Mouse (Mus musculus) liver, adult 2 months (tissue): Measurements from ENCODE around the gene Katnal1.

ENCODE experiments used
- CTCF ChIP-seq: fragments of 200-500 bp; IDR thresholded peaks from 2 replicates; pipeline ENCODE4 v1.5.1; 2011; ENCODE audit warnings: low read depth, low read length, control low read depth
- POLR2A ChIP-seq: fragments of 200-500 bp; IDR thresholded peaks from 2 replicates; pipeline ENCODE4 v1.6.1; 2011; ENCODE audit warnings: low read length, control low read depth; ENCODE audit not compliant: insufficient read depth; ENCODE audit errors: extremely low read depth

GRCm38 (mm10) chr5:148923408-148923807 lies 5.7 kb downstream of the Katnal1 start:
- no peak for TF ChIP-seq CTCF
- TF ChIP-seq POLR2A: no peak
